Mouse (Mus musculus) brain, embryonic 14.5 days (tissue): ENCODE results near the gene Klre1.

Source experiments
- CTCF ChIP-seq: fragments of 200-500 bp; IDR thresholded peaks from 2 replicates; pipeline ENCODE4 v1.5.1; 2012; ENCODE audit warnings: inconsistent platforms, mild to moderate bottlenecking, moderate library complexity, borderline replicate concordance; ENCODE audit not compliant: insufficient read depth, insufficient read length; ENCODE audit errors: extremely low read depth
- POLR2A ChIP-seq: fragments of 200-500 bp; IDR thresholded peaks from 2 replicates; pipeline ENCODE4 v1.6.1; 2012; ENCODE audit warnings: mild to moderate bottlenecking, inconsistent platforms, borderline replicate concordance; ENCODE audit not compliant: poor library complexity, insufficient read depth, insufficient read length, severe bottlenecking; ENCODE audit errors: extremely low read depth

GRCm38 (mm10) chr6:129543709-129544606 is 33.7 kb upstream of the Klre1 start:
- TF ChIP-seq CTCF (peak; percentile 80; the same call in 1 of the 2 replicates), POLR2A (no peak)
